Mouse (Mus musculus): ENCODE results near the gene Rps6ka5.

GRCm38 (mm10) chr12:100543437-100544193, 183.2 kb downstream of the Rps6ka5 start:
- no peak for TF ChIP-seq CTCF (IDR thresholded peaks at IDR 0.05; ENCODE audit: borderline replicate concordance, control insufficient read depth, extremely low read depth, insufficient read depth, low read length, poor library complexity)
- no peak for TF ChIP-seq POLR2A (IDR thresholded peaks at IDR 0.05; ENCODE audit: control insufficient read depth, extremely low read depth, insufficient read depth, low read length, poor library complexity)
